Mouse (Mus musculus) layer of hippocampus, postnatal 36 days (tissue): ENCODE results near the gene Wnt1. TPM values are rescaled to one million over a fixed set of nuclear protein-coding genes. Genes with fewer than 3 reads are reported as not detected.

Experiments
- DNase-seq, 2 experiments: peaks; one replicate each; pipeline ENCODE4 v3.0.0; 2022
- total RNA-seq, 2 experiments: library from RNA; stranded (reverse); gene quantifications; 2 replicates each; pipeline ENCODE4 v1.2.3; 2021

Wnt1 gene
- total RNA-seq, 2 experiments from 2014 or later, result not detected

DNA sequence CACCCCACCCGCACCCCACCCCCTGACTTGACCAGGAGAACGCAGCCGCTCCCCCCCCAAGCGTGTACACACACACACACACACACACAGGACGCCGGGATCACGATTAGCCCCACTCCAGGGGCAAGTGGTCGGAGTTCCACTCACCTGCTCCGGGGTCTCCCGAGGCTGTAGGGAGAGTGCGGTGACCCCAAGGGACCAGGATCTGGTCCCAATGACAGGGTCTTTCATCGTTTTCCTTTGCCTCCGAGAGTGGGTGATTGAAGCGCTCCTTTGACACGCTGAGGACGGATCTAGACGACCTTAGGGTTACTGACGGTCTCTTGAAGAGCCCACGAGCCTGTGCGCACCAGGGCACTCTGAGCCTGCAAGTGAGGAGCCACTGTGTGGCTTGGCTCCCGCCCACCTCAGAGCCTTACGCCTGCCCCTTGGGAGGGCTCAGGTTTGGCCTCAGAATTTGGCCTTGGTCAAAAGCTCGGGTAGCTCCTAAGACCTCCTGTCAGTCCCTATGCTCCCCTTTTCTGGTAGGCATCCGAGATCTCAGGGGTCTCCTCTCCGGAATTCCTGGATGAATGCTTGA, 11.4 kb upstream of the Wnt1 start:
- no peak for DNase-seq

DNA sequence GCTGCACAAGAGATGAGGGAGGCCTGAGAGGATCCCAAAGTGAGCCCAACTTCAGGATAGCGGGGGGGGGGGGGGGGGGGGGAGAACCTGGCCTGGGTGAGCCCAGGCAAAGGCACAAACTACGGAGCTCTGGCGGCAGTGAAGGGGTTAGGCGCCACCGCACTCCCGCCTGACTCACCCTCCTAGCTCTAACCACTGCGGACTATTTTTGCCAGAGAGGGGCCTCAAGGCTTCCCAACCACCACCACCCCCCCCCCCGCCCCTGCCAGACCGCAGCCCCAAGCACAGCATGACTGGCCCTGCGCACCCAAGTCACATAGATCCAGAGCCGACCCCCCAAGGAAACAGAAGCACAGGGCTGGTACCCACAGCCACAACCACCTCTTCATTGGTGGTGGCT, 10.9 kb upstream of the Wnt1 start:
- no peak for DNase-seq

DNA sequence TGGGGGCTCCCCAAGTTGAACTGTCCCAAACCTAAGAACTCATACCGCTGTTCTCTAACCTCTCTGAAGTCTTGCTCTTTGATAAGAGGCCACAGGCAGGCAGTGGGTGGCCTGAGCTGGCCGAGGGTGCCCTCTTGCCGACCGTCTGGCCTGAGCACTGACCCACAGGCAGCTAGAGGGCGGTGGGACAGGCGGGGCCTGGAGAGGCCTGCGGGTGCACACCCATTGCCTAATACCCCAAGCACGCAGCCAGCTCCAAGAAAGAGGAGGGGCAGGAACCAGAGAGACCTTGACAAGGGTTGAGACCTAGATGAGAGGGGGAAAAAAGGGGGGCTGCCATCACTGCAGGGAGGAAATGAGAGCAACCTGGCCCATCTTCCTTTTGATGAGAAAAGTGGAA, 9.6 kb upstream of the Wnt1 start:
- no peak for DNase-seq

DNA sequence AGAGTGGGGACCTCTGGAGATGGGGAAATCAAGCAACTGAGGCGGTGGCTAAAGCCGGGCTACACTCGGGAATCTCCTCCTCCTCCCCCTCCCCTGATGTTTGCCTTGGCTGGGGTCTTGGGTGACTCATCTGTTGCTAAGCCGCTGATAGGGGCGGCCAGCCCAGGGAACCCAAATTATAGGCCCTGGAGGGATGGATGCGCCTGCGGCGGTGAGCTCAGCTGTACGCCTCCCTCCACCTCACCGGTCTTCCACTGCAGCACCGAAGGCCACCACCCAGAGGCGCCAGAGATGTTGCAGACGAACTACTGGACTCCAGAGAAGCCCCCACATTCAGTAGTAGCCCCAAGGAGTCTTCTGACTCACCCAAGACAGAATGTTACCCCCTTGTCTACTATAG, 9.1 kb upstream of the Wnt1 start:
- no peak for DNase-seq

DNA sequence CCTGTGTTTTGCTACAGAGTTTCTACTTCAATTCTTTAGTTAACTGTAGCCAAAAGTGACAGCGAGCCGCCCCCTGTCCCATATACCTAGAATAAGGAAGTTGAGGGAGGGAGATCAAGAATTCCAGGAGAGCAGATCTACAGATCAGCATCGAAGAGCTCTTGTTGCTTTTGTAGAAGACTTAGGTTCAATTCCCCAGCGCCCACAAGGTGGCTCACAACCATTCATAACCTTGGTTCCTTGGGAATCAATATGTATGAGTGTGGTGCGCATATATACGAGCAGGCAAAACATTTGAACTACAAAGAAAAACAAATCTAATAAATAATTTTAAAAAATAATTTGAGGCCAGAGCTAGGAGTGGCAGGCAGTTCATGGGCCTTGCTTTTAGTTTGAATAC, 8.5 kb upstream of the Wnt1 start:
- DNase-seq, result no peak

DNA sequence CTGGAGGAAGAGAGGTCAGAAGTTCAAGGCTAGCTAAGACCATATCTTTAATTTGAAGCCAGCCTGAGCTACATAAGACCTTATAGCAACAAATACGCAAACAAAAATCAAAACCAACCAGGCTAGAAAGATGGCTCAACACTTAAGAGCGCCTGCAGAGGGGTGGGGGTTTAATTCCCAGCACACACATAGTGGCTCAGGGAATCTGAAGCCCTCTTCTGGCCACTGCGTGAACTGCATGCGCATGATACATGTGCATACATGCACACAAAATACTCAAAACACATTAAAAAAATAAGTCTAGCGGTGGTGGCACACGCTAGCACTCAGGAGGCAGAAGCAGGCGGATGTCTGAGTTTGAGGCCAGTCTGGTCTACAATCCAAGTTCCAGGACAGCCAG, 3.9 kb upstream of the Wnt1 start:
- DNase-seq, result no peak

GRCm38 (mm10) chr15:98787930-98788329, 1.7 kb upstream of the Wnt1 start:
- no peak for DNase-seq

DNA sequence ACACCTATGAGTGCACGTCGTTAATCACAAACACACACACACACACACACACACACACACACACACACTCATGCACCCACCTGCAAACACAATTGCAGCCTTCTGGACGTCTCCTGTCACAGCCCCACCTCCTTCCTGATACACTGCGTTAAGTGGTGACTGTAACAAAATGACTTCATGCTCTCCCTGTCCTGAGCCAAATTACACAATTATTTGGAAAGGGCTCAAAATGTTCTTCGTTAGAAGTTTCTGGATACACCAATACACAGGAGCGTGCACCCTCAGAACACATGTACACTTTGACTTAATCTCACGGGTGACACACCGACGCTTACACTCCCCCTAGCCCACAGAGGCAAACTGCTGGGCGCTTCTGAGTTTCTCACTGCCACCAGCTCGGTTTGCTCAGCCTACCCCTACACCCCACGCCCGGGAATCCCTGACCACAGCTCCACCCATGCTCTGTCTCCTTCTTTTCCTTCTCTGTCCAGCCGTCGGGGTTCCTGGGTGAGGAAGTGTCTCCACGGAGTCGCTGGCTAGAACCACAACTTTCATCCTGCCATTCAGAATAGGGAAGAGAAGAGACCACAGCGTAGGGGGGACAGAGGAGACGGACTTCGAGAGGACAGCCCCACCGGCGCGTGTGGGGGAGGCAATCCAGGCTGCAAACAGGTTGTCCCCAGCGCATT, 541 bp upstream of the Wnt1 start:
- no peak for DNase-seq

- no peak for DNase-seq
Measured at GRCm38 (mm10) chr15:98790761-98791160, 1.1 kb downstream of the Wnt1 start.

DNA sequence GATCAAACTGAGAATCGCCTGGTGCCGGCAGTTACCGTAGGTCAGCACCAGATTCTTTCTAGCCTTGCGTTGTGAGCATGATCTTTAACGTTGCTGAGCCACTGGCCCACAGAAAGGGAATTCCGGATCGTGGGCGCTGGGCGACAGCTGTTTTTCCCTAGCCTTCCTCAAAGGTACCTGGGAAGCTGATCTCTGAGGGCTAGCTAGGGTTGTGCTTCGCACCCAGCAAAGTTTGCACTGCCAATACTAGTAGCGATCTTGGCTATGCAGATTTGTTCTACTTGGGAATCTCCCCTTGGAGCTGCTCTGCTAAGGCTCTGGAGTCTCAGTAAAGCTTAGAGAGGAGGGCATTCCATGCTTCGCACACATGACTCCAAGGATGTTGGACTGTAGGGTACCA, 1.6 kb downstream of the Wnt1 start:
- no peak for DNase-seq

DNA sequence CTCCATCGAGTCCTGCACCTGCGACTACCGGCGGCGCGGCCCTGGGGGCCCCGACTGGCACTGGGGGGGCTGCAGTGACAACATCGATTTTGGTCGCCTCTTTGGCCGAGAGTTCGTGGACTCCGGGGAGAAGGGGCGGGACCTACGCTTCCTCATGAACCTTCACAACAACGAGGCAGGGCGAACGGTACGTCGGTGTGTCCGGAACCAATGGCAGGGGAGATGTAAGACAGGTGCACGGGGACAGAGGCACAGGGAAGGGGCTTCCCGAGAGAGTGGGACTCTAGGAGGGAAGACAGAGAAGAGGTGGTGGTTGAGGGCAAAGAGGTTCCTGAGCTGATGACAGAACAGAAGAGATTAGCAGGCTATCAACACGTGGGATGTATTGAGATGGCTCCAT, 2.1 kb downstream of the Wnt1 start:
- no peak for DNase-seq

DNA sequence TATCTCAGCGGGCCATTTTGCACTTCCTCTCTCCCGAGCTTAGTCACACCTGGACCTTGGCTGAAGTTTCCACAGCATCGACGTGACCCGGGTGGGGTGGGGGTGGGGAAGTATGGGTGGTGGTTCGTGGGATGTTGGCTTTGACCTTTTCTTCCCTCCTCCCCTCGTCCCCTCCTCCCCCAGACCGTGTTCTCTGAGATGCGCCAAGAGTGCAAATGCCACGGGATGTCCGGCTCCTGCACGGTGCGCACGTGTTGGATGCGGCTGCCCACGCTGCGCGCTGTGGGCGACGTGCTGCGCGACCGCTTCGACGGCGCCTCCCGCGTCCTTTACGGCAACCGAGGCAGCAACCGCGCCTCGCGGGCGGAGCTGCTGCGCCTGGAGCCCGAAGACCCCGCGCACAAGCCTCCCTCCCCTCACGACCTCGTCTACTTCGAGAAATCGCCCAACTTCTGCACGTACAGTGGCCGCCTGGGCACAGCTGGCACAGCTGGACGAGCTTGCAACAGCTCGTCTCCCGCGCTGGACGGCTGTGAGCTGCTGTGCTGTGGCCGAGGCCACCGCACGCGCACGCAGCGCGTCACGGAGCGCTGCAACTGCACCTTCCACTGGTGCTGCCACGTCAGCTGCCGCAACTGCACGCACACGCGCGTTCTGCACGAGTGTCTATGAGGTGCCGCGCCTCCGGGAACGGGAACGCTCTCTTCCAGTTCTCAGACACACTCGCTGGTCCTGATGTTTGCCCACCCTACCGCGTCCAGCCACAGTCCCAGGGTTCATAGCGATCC, 2.8 kb downstream of the Wnt1 start:
- DNase-seq, result no peak

GRCm38 (mm10) chr15:98793141-98793698, 3.6 kb downstream of the Wnt1 start:
- DNase-seq, result no peak

DNA sequence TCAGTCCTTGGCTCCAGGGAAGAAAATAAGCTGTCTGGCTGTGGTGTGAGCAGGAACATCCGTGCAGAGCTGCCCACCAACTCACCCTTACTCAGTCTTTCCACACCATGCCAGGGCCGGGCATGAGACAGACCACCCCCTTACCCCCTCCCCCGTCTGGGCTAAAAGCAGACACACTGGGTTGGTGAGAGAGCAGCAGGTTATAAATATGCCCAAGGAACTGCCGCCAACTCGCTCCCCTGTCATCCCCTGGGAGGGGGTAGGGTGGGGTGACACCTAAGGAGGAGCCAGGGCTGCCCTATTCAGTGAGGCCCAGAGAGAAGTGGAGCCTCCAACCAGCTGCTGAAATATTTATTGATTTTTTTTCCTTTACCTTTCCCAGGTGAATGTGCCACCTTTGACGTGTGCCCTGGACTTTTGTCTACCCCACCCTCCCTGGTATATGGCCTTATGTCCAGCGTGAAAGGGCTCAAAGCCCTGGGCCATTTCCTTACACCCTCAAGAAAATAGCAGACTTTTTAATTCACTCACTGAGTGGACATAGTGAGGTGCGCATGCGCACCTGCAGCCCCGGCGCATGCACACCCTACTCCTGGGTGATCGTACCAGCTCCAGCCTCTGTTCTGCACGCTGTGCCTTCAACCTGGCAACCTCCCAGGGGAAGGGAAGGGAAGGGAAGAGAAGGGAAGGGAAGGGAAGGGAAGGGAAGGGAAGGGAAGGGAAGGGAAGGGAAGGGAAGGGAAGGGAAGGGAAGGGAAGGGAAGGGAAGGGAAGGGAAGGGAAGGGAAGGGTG, 7.3 kb downstream of the Wnt1 start:
- no peak for DNase-seq

- DNase-seq, result no peak
Measured at GRCm38 (mm10) chr15:98797835-98798492, 8.3 kb downstream of the Wnt1 start.

GRCm38 (mm10) chr15:98798903-98799302, 9.2 kb downstream of the Wnt1 start:
- DNase-seq, result no peak

DNA sequence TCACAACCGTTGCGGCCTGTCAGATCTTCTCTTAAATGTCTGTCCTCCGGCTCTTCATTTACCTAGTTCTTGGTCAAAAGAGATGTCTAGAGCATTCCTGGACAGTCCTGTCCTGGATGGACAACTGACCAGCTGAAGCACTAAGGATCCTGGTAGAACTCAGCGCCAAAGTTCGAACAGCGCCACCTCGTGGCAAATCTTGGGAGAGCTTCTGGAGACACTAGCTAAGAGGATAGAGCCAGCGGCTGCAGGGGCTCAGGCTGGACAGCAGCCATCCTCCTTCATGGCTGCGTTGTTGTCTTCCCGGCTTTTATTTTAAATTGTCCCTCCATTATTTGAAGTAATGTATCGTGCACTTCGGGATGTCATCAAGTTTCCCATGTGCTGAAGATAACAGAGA, 9.7 kb downstream of the Wnt1 start:
- DNase-seq, result peak; percentile 63 to 77

DNA sequence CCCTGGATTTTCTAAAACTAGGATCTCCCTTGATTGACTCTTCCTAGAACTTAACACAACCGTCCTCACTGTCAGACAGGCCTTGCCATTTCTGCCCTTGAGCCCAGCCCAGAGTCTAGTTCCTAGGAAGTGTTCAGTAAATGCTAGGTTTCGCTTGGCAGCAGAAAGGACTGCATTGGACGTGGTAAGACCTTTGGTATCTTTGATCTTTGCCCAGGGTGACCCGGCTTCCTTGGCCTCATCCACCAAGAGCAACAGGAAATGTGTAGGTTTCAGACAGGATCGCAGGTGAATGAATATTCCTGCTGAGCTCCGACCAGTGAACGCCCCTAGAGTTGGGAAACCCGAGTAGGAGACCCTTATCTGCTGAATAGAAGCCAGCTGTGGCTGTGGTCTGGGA, 13.3 kb downstream of the Wnt1 start:
- no peak for DNase-seq

DNA sequence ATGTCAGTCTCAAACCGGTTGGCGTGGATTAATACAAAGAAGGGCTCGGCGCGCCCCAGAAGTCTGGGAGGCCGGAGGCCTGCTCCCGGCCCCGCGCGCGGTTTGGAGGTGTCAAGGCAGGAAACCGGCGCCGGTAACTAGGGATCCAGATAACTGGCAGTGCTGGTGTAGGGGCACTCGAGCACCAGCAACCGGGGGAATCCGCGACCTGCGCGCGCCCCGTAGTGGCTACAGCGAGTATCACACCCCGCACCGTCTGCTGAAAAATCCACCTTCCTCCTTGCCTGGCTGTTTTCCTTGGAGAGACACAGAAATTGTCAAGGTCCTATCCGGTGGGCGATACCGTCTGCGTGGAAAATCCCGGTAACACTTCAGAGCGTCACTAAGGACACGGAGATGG, 14.4 kb downstream of the Wnt1 start:
- DNase-seq, result peak; percentile 89 to 90

- DNase-seq, result peak; percentile 75 to 76
Measured at GRCm38 (mm10) chr15:98805324-98806040, 15.8 kb downstream of the Wnt1 start.

DNA sequence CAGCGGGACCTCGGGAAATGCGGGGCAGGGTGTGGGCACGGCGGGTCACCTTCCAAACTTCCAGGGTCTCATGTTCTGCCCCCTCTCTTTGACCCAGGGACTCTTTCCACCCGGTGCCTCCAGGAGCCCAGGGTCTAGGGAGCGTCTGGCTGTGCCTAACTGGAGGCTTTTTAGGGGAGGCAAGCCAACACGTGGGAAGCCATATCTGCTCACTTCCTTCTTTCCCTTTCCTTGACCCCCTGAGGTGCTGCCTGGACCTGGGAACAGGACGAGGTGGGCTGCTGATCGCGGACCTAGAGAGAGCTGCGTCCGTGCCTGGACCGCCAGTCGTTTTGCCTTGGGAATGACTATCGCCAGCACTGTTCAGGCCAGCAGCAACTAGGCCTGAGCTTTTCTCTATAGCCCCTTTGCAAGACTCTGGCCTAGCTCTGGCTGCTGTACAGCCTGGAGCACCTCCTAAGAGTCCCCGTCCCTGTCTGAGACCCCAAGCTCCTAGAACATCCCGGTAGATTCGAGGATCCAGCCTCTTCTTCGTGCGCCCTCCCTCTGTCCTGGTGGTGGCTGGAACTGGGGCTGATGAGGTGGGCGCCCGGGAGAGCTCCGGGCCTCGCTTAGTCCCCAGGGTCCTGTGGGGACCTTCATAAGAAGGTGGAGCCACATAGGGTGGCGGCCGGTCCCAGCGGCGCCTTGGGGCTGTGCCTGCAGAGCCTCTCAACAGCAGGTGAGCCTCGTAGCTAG, 16.6 kb downstream of the Wnt1 start:
- no peak for DNase-seq
